Mouse (Mus musculus) liver (tissue): Measurements from ENCODE around the gene Celsr2.

Experiments
- DNase-seq: peaks from one replicate; pipeline ENCODE4 v3.0.0-alpha.2; 2020; ENCODE audit warnings: mixed read lengths

Gene Celsr2

DNA sequence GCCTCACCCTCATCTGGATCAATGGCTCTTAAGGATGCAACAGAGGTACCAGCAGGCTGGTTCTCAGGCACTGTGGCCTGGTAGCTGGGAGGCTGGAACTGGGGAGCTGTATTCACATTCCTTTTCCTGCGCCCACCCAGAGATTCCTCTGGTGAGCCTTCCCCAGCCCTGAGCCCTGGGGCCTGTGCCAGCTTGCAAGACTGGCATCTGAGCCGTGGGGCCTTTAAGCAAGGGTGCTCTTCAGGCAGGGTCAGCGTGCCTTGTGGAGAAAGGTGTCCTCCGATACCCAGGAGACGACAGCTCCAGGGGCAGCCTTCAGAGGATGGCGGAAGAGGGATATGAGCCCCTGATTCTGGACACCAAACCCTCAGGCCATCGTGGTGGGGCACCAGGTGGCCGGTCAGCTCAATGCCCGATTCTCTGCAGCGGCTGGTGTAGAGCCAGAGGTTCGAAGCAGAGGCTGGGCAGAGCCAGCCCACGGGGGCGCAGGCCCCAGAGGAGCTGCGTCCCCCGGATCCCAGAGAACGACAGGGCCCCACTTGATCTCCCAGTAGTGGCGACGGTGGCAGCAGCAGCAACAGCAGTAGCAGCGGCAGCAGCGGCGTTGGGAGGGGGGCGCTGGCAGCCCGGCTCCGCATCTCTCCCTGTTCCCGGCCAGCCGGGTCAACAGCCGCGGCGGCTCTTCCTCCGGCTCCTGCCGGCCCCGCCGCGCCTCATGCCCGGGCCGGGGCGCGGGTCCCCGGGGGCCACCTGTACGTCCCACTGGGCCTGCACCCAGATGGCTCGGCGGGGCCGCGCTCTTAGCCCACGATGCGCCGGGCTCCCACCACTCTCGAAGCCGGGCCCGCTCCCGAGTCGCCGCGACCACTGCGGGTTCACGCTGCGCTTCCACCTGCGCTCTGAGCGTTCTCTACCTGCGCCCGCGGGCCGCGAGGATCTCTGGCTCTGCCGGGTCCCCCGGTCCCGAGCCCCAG, at the start of gene Celsr2:
TSS of gene Celsr2 (minus strand) at position 696 of the 974 bp plus-strand sequence.
- DNase-seq, result no peak

DNA sequence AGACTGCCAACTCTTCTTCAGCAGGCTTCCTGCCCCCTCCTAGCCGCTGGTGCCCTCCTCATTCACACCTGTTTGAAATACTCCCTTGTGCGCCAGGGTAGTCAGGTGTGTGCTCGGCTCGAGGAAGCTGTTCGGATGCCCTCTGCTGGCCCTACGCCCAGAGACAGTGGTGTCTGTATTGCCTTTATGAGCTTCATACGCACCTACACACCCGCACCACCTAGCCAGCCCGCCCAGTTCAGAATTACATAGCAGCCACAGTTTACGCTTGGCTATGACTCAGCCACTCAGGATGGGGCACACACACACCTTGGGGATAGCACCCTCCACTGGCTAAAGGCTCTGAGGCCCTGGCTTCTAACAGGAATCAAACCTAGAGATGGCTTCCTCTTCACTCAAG, 43.5 kb upstream of the Celsr2 start:
- peak; percentile 33 for DNase-seq

DNA sequence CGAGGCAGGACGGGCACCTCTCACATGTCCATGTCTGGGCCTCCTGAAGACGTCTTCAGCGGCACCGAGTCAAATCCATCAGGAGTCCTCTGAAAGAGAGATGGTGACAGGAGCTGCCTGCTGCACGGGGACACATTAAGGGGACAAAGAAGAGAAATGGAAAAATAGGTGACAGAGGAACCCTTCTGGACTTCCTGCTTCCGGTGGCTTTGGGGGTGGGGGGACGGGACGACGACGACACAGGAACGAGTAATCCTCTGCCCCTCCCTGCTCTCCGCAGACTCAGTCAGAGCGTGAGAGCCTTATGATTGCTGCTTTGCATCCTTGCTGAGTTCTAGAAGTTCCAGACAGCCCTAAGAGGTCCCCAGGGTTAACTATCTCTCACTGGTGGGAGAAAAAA, 43.0 kb upstream of the Celsr2 start:
- DNase-seq, result peak; percentile 10

DNA sequence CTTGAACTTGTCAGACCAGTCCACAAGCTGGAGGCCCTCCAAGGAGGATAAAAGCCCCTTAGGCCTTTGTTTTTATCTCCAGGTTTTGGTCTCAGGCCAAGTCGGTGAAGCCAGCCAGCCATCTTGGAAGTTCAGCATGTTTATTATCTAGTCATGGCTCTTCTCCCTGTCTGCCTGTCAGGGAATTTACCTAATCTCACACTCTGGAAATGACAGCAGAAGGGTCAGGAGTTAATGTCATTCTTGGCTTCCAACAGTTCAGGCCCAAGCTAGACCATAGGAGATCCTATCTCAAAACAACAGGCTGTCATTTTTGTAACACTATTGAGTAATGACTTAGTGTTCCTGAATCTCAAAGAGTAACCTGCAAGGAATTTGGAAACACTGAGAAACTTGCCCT, 38.8 kb upstream of the Celsr2 start:
- no peak for DNase-seq

DNA sequence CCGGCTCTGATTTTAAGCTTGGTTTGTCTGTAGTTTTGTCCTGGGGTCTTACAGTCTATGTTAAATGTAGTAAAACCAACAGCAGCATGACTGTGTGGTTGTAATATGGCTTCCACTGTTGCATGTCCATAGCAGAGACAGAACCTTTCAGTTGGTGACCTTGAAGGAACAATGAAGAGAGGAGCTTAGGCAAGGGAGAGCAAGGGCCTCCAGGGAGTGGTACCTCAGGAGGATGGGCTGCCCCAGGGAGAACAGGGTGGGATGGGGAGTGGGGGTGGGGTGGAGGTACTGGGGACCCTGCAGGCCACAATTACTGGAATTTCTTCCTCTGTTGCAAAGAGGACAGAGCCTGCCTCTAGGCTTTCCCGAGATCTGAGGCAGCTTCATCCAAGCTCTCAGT, 36.6 kb upstream of the Celsr2 start:
- no peak for DNase-seq

DNA sequence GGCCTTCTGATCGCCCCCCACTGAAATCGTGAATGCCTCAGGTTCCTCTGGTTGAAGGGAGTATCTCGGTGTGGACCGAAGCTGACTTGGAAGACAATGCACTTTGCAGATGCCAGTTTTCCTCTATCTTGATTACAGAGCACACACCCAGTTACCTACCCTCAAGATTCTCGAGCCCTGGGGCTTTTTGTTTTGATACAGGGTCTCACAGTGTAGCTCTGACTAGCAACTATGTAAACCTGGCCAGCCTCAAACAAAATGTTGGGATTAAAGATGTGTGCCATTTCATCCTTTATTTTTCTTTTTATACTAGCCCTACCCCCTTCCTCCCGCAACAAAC, 30.0 kb upstream of the Celsr2 start:
- no peak for DNase-seq

DNA sequence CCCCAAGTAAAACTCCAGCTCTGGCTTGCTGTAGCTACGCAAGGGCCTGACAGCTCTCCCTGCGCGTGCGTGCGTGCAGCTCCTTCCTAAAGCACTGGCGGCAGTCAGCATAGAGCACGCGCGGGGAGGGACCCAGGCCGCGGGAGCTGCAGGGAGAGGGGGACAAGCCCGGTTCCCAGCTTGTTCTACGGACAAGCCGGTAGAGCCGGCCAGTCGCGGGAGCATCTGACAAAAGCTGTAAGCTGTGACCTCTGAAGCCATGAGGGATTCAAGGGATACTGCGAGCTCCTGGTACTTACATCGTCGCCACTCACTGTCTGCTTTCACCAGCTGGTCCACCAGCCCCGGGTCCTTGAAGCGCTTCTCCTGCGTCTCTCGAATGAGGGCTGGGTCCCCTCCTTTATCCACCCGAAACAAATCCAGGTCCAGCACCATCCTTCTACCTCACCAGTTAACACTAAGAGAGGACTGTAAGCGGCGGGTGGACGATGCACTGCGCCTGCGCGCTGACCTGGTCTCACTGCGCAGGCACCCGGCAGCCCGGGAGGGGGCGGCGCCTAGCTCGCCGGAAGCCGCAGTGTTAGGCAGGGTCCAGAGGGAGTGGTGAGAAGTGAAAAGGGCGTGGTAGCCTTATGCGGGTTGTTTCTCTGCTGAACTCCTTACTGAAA, 29.5 kb upstream of the Celsr2 start, which contains the start of gene Sars:
TSS of gene Sars (minus strand) at position 512 of the 668 bp plus-strand sequence.
- DNase-seq, result peak; percentile 97

DNA sequence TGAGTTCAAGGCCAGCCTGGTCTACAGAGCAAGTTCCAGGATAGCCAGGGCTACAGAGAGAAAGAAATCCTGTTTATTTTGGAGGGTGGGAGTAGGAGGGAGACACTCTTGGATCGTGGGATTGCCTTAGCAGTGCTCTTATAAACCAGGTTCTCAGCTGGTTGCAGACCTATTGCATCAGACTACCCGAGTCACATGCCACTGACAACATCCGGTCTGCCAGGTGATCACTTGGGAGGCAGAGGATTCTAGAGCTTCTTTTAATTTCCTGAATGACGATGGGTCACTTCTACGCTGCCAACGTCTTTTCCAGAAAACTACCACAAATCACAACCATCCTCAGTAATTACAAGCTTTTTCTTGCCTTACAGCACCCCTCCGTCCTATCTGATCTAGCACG, 28.7 kb upstream of the Celsr2 start:
- peak; percentile 71 for DNase-seq

DNA sequence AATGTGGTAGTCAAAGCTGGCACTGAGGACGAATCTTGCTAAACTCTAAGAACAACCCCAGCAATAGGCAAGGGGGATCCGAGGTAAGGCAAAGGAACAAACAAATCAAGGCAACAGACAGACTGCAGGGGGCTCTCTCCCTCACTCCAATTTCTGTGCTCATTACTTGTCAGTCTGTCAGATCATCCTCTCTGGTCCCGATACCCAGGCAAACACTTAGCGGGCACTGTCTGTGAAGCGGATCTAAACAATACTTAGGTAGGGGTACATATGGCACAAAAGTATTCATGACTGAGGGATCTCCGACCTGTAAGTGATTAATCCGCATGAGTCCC, 21.0 kb upstream of the Celsr2 start:
- DNase-seq, result no peak

DNA sequence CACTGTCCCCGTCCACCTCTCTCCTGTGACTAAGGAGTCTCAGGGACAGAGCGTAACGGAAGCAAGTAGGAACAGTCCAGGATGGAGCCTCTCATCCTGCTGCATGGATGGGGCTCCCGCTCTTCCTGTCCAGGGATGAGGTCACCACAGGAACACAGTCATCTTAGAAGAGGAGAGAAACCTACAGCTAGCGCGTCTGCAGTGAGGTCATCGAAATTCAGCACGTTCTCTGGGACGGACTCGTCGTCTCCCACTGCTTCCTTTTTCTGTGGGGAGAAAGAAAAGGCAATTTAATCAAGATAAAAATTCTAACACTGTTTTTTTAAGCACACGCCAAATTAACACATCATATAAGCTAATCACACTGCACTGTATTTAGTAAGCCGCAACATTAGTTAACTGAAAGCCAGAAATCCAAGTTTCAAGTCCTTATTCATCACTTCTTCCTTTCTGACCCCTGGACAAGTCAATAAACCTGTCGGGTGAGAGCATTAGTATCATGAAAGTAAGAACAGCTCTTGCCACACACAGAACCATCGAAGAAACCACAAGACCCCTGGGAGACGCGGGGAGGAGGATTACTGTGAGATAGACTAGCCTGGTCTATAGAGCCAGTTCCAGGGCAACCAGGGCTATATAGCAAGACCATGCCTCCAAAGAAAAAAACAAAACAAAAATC, 20.5 kb upstream of the Celsr2 start:
- no peak for DNase-seq

DNA sequence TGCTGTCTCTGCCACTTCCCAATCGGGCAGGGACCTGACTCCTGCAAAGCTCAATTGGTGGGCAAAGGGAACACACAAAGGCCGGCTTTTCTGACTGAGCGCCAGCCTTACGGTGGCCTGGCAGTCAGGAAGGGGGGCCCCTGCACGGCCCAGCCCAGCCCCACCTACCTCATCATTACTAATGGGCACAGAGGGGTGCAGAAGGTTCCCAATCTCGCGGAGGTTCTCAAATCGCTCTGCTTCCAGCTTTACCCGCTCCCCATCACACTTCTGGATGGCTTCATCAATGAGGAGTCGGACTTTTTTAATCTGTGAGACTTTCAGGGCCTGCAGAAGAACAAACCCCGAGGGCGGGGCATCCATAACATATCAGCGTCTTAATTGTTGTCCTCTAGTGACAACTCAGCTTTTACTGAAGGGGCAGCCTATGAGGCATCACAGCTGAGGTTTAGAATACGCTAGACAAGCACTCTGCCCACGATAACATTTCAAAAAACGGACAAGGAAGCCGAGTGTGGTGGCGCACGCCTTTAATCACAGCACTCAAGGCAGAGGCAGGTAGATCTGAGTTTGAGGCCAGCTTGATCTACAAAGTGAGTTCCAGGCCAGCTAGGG, 18.6 kb upstream of the Celsr2 start:
- no peak for DNase-seq

DNA sequence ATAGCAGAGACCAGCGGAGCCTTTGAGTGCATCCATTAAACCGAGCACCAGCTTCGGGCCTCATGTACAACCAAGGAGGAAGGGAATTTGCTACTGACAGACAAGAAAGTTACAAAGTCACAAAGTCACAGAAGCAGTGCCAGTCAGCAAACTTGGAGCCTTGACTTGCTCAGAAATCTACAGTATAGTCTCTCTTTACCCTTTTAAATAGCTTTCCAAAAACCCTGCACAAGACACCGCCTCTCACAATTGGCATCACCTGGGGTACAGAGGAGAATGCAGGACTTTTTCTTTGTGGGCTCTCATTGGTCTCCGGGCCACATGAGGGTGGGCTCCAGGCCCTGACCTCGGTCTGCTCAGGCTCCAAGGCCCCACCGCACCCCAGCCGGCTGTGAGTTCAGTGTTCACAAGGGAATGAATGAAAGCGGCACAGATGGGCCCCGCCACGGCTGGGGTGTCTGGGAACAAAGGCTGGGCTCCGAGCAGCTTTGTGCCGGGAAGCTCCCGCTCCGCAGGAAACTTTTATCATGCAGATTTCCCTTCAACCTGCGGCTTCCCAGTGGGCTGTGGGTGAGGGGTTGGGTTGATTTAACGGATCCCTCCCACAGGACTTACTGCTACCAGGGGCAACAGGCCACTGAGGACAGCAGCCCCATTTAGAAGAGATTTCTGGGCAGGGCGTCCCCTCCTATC, 18.0 kb upstream of the Celsr2 start:
- no peak for DNase-seq

DNA sequence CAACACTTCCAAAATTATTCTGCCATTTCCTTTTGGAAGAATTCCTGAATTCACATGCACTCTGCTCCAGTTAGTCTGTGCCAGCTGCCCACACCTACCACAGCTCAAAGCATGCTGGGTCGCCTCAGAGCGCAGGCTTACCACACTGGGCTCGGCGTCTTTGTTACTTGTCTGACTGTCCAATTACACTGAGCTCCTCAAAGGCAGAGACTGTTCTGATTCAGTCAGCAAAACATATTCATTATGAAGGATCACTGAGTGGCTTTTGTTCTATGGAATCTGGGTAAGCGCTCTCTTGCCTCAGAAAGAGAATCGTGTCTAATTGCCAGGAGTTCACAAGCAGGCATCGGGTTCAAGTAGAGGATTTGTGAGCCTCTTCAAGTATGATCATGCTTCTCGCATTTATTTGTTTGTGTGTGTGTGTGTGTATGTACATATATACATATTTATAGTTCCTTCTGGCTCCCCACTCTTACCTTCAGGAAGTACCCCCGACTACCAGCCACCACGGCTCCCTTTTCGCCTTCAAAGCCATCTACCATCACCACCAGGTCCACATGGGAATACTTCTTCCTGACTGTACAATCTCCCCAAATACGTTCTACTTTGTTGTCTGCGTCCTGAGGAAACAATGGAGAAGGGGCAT, 17.3 kb upstream of the Celsr2 start:
- no peak for DNase-seq

DNA sequence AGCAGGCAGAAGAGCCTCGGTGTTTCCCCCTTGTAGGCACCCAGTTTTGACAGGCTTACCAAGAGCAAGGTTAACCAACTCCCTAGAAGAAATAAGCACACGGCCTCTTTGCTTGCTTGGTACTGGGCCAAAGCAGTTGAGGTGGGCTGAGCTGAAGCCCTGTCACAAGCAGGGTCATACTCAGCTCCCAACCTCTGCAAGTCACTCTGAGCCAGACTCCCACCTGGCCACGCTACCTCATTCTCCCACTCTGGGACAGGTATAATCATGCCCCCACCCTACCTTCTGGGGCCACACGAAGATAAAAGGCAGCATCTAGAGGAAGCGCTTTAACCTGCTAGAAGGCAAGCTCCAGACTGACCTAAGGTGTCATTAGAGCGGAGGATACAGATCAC, 10.3 kb upstream of the Celsr2 start:
- no peak for DNase-seq

DNA sequence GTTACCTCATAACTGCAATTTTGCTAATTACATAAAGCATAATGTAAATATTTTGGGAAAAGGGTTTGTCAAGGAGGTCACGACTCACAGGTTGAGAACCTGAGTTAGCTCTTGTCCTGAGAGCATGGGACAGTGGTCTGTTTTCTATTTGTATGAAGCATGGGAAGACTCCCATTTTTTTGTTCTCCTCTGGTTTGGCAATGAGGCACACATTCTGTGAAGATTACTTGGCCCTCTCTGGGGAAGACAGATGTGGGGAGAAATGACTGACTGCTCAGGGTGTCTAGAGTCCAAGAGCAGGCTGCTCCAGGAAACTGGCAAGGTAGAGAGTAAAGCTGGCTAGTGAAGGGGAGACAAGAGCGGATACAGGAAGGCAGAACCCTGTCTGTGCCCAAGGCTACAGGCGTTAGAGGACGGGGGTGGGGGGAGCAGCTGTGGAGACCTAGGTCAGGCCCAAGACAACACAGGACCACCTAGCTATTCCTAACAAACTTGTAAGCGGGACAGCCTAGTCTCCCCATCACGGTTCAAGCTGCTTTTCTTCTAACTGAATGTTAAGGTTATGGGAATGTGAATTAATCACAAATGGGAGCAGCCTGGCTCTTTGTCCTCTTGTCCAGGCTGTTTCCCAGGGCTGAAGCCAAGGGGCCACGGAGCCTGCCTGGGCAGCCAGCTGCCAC, 9.7 kb upstream of the Celsr2 start:
- no peak for DNase-seq

DNA sequence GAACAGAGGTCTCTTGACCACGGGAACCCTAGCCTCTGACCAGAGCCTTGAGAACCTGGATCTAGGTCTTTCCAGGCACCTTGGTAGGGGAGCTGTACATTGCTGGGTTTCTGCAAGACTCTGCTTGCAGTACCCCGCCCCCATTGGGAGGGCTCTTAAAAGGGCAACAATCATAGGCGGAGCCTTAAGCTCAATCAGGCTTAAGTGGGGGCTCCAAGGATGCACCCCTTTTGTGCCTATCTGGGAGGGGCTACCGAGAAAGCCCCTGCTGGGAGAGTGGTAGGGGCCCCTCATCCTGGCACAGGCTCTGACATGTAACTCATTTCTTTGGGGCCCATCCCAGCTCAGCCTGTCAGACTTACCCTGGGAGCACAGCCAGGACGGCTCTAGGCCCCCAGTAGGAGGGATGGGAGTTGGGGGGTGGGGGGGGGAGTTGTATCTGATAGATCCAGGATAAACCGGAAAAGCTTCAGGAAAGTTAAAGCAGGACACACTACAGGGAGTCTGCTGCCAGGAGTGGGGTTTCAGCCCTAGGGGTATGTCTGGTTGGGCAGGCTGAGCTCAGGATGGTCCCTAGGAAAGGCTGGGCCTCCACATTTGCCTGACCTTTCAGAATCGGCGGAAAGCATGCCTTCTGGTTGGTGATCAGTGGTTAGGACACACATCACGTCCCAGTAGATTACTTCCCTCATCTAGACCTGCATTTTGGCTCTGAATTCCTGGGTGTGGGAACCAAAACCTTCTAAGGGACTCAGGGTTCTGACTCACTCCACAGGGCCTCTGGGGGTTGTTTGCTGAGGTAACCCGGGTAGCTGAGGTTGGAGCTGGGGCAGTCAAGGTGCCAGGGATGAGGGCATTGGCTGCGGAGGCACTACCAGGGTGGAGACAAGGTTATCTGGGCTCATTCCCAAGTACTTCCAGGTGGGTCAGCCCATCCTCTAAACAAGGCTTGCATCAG, 8.8 kb upstream of the Celsr2 start:
- peak; percentile 49 for DNase-seq

DNA sequence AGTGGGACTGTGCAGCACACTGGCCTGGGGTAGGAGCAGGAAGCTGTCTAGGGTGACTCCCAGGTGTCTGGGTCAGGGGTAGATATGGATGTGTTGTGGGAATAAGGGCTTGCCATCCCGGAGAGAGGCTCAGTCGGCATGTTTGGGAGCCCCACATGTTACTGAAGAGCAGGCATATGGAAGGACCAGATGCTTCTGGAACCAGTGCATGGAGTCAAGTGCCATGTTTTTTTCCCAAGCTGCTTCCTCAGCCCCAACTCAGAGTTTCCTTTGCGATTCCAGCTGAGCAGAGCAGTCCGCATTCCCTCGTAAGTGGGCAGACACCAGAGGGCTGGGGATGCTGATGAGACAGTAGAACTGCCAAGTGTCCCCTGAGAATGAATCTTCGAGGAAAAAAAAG, 7.7 kb upstream of the Celsr2 start:
- DNase-seq, result no peak

DNA sequence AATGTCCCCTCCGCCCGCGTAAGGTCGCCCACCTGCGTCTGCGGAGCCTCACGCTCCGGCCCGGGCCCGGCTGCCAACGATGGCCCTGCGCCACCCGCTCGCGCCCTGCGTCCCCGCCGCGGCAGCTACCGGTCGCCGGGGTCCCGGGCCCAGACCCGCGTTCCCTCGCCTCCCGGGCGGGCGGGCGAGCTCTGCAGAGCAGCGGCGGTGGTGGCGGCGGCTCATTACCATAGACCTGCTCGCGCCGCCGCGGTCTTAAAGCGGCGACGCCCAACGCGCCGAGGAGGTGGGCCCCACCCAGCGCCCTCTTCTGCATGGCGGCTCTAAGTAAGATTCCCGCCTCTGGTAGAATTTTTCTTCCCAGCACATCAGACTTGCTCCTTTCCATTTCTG, 475 bp upstream of the Celsr2 start:
- DNase-seq, result peak; percentile 73

DNA sequence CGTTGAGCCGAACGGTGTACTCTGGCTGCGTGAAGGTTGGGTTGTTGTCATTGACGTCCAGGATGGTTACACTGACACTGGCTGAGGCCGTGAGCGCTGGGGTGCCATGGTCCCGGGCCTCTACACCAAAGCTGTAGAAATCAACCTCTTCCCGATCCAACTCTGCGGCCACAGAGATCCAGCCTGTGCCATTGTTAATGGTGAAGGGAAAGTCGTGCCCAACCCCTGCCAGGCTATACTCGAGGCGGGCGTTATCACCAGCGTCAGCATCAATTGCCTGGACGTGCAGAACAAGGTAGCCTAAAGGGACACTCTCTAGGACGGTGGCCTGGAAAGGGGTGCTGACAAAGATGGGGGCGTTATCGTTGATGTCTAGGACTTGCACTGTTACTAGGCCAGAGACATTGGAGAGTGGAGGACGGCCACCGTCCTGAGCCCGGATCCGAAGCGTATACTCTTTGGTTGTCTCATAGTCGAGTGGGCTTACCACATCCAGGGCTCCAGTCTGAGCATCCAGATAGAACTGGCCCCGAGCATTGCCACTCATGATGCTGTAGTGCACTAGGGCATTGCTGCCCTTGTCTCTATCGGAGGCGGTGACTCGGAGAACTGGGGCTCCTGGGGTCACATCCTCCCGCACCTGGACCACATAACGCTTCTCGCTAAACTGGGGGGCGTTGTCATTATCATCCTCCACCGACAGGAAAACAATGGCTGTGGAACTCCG, 1.6 kb downstream of the Celsr2 start:
- DNase-seq, result no peak

DNA sequence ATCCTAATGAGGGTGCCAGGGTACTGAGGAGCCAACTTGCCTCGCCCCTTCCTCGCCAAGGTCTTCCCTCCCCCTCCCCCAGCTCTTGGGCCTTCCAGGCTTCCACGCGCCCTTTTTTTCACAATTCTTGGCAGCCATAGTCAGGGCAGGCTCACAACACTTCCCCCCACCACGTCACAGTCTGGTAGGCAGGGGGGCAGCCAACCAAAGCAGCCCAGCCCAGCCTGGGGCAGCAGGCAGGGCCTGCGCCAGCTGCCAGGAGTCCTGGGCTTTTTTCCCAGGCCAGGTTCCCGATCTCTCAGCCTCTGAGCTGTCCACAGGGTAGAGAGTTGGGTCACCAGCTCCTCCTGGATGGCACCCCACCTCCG, 3.6 kb downstream of the Celsr2 start:
- DNase-seq, result no peak
